Mouse (Mus musculus) hindbrain, embryonic 15.5 days (tissue): ENCODE measurements around the gene Skida1. TPM values are rescaled to one million over a fixed set of nuclear protein-coding genes. Genes with fewer than 3 reads are reported as not detected.
A peak's percentile ranks its signal among the peaks of the same experiment; 100 is the strongest.

Source experiments
- ATAC-seq: fragments of 200-750 bp; cut with Nextera tagmentation; 2 replicates; pipeline ENCODE4 v1.8.0; 2017; ENCODE audit warnings: low read depth, moderate number of reproducible peaks, moderate TSS enrichment; ENCODE audit not compliant: low FRiP score
- H3K27ac ChIP-seq: fragments of 300-500 bp; sonication (generic); replicated peaks from 2 replicates; pipeline ENCODE4 v1.5.1; 2015; ENCODE audit warnings: mild to moderate bottlenecking, inconsistent platforms
- H3K27me3 ChIP-seq: fragments of 300-500 bp; sonication (generic); 2 replicates; pipeline ENCODE4 v1.6.1; 2015; ENCODE audit warnings: control low read depth, inconsistent platforms
- H3K36me3 ChIP-seq: fragments of 300-500 bp; sonication (generic); 2 replicates; pipeline ENCODE4 v1.6.1; 2015; ENCODE audit warnings: control low read depth, inconsistent platforms
- H3K4me1 ChIP-seq: fragments of 300-500 bp; sonication (generic); replicated peaks from 2 replicates; pipeline ENCODE4 v1.6.1; 2015; ENCODE audit warnings: control low read depth, inconsistent platforms
- H3K4me2 ChIP-seq: fragments of 300-500 bp; sonication (generic); 2 replicates; pipeline ENCODE4 v1.6.1; 2015; ENCODE audit warnings: moderate library complexity, mild to moderate bottlenecking, inconsistent platforms
- H3K4me3 ChIP-seq: fragments of 300-500 bp; sonication (generic); 2 replicates; pipeline ENCODE4 v1.5.1; 2015; ENCODE audit warnings: mild to moderate bottlenecking, inconsistent platforms
- H3K9ac ChIP-seq: fragments of 300-500 bp; sonication (generic); 2 replicates; pipeline ENCODE4 v1.6.1; 2015; ENCODE audit warnings: inconsistent platforms
- H3K9me3 ChIP-seq: fragments of 300-500 bp; sonication (generic); 2 replicates; pipeline ENCODE4 v1.6.1; 2016; ENCODE audit warnings: control low read depth, inconsistent platforms
- WGBS: fragments of 180-500 bp; shearing (Covaris S2); methylation state at CpG from one replicate; pipeline ENCODE4 v1.1.7; 2015; 5-methylcytosine and 5-hydroxymethylcytosine counted together
- polyA plus RNA-seq: library from polyadenylated mRNA; unstranded; fragments of >200 nt; fragmentation: Nextera tagmentation; extraction: Ambion mirVana; gene quantifications from 2 replicates; pipeline ENCODE4 v1.2.1, GENCODE M21; 2015

Gene Skida1
- polyA plus RNA-seq, 1 experiment from 2014 or later: 6.5 TPM

- H3K4me3 ChIP-seq: peak overlapping the region; percentile 86
- H3K9me3 ChIP-seq: no peaks in the 10 kb centered on the region
- peak overlapping the region; percentile 92 for H3K9ac ChIP-seq
- H3K27ac ChIP-seq: peak overlapping the region; percentile 99
- WGBS: under 1% methylated on average over 18 of the region's 18 CpGs
- no peaks in the 10 kb centered on the region for H3K36me3 ChIP-seq
- no peaks in the 10 kb centered on the region for H3K27me3 ChIP-seq
- ATAC-seq: peak; percentile 72
- H3K4me1 ChIP-seq: peaks cover 16% of the 10 kb centered on the region
- H3K4me2 ChIP-seq: peak overlapping the region; percentile 90
These were observed 15.0 kb upstream of the Skida1 start for GRCm38 (mm10) chr2:18063763-18064251.

GRCm38 (mm10) chr2:18060396-18060795, 11.5 kb upstream of the Skida1 start:
- H3K9me3 ChIP-seq: no peaks in the 10 kb centered on the region
- no peaks in the 10 kb centered on the region for H3K27me3 ChIP-seq
- no peak overlapping the region for H3K27ac ChIP-seq
- ATAC-seq: no peak
- no peak overlapping the region for H3K4me2 ChIP-seq
- WGBS: 59% methylated on average over 1 of the region's 1 CpGs
- no peaks in the 10 kb centered on the region for H3K36me3 ChIP-seq
- no peak overlapping the region for H3K9ac ChIP-seq
- H3K4me3 ChIP-seq: no peak overlapping the region
- peaks cover 18% of the 10 kb centered on the region for H3K4me1 ChIP-seq

GRCm38 (mm10) chr2:18059891-18060290, 11.0 kb upstream of the Skida1 start:
- WGBS: 74% methylated on average over 1 of the region's 1 CpGs
- no peak overlapping the region for H3K4me2 ChIP-seq
- ATAC-seq: no peak
- no peaks in the 10 kb centered on the region for H3K36me3 ChIP-seq
- no peak overlapping the region for H3K4me3 ChIP-seq
- no peaks in the 10 kb centered on the region for H3K27me3 ChIP-seq
- no peak overlapping the region for H3K9ac ChIP-seq
- H3K9me3 ChIP-seq: no peaks in the 10 kb centered on the region
- no peak overlapping the region for H3K27ac ChIP-seq
- H3K4me1 ChIP-seq: peaks cover 22% of the 10 kb centered on the region

GRCm38 (mm10) chr2:18059063-18059462, 10.2 kb upstream of the Skida1 start:
- Histone ChIP-seq H3K27ac (no peak overlapping the region), H3K27me3 (no peaks in the 10 kb centered on the region), H3K4me3 (no peak overlapping the region), H3K4me1 (peaks cover 25% of the 10 kb centered on the region), H3K9ac (no peak overlapping the region), H3K4me2 (peak overlapping the region; percentile 80), H3K36me3 (no peaks in the 10 kb centered on the region), H3K9me3 (no peaks in the 10 kb centered on the region)
- no peak for ATAC-seq
- 50% methylated on average over 2 of the region's 2 CpGs for WGBS

GRCm38 (mm10) chr2:18058146-18058708, 9.4 kb upstream of the Skida1 start:
- peak overlapping the region; percentile 94 for H3K27ac ChIP-seq
- ATAC-seq: no peak
- peak overlapping the region; percentile 80 for H3K4me2 ChIP-seq
- peak overlapping the region; percentile 64 for H3K9ac ChIP-seq
- no peaks in the 10 kb centered on the region for H3K27me3 ChIP-seq
- H3K9me3 ChIP-seq: no peaks in the 10 kb centered on the region
- H3K4me3 ChIP-seq: peak overlapping the region; percentile 59
- 12% methylated on average over 9 of the region's 9 CpGs for WGBS
- peaks cover 25% of the 10 kb centered on the region for H3K4me1 ChIP-seq
- no peaks in the 10 kb centered on the region for H3K36me3 ChIP-seq

- Histone ChIP-seq H3K36me3 (no peaks in the 10 kb centered on the region), H3K4me1 (peaks cover 25% of the 10 kb centered on the region), H3K4me2 (peak overlapping the region; percentile 80), H3K27ac (peak overlapping the region; percentile 94), H3K9ac (peak overlapping the region; percentile 64), H3K4me3 (peak overlapping the region; percentile 59), H3K27me3 (no peaks in the 10 kb centered on the region), H3K9me3 (no peaks in the 10 kb centered on the region)
- ATAC-seq: 0 out of 2 replicates have a peak, but pooled peaks have one; percentile 0
- WGBS: under 1% methylated on average over 48 of the region's 48 CpGs
These were observed 8.7 kb upstream of the Skida1 start for GRCm38 (mm10) chr2:18057336-18058145.

- ATAC-seq: peak; percentile 96
- no peaks in the 10 kb centered on the region for H3K9me3 ChIP-seq
- H3K4me3 ChIP-seq: peak overlapping the region; percentile 59
- H3K4me2 ChIP-seq: peak overlapping the region; percentile 80
- H3K36me3 ChIP-seq: no peaks in the 10 kb centered on the region
- no peaks in the 10 kb centered on the region for H3K27me3 ChIP-seq
- peak overlapping the region; percentile 64 for H3K9ac ChIP-seq
- H3K4me1 ChIP-seq: peaks cover 26% of the 10 kb centered on the region
- under 1% methylated on average over 42 of the region's 50 CpGs for WGBS
- H3K27ac ChIP-seq: peak overlapping the region; percentile 94
These were observed 8.0 kb upstream of the Skida1 start for GRCm38 (mm10) chr2:18056786-18057255.

- Histone ChIP-seq H3K27ac (peak overlapping the region; percentile 94), H3K4me2 (peak overlapping the region; percentile 80), H3K36me3 (no peaks in the 10 kb centered on the region), H3K27me3 (no peaks in the 10 kb centered on the region), H3K9me3 (no peaks in the 10 kb centered on the region), H3K4me3 (peak overlapping the region; percentile 59), H3K9ac (peak overlapping the region; percentile 64), H3K4me1 (peaks cover 32% of the 10 kb centered on the region)
- under 1% methylated on average over 43 of the region's 66 CpGs for WGBS
- ATAC-seq: peak; percentile 94
These were observed 7.3 kb upstream of the Skida1 start for GRCm38 (mm10) chr2:18055929-18056785.

GRCm38 (mm10) chr2:18055016-18055928, 6.4 kb upstream of the Skida1 start, which contains the start of gene Mllt10:
Gene Mllt10, plus strand, starts transcription at chr2:18055237.
- ATAC-seq: no peak
- H3K9me3 ChIP-seq: no peaks in the 10 kb centered on the region
- H3K4me2 ChIP-seq: peak within 1 kb of the TSS; percentile 80
- peak within 1 kb of the TSS; percentile 64 for H3K9ac ChIP-seq
- peak within 1 kb of the TSS; percentile 59 for H3K4me3 ChIP-seq
- peaks cover 34% of the 10 kb centered on the region for H3K4me1 ChIP-seq
- no peaks in the 10 kb centered on the region for H3K36me3 ChIP-seq
- no peaks in the 10 kb centered on the region for H3K27me3 ChIP-seq
- 7% methylated on average over 20 of the region's 20 CpGs for WGBS
- peak within 1 kb of the TSS; percentile 94 for H3K27ac ChIP-seq

GRCm38 (mm10) chr2:18053951-18054530, 5.2 kb upstream of the Skida1 start:
- Histone ChIP-seq H3K27ac (peak overlapping the region; percentile 55; the same call in 1 of the 2 replicates), H3K27me3 (no peaks in the 10 kb centered on the region), H3K36me3 (no peaks in the 10 kb centered on the region), H3K9me3 (no peaks in the 10 kb centered on the region), H3K4me3 (no peak overlapping the region), H3K4me1 (peaks cover 45% of the 10 kb centered on the region), H3K9ac (no peak overlapping the region), H3K4me2 (peak overlapping the region; percentile 80; the same call in 1 of the 2 replicates)
- no peak for ATAC-seq
- 40% methylated on average over 2 of the region's 2 CpGs for WGBS
